Mouse (Mus musculus): ENCODE measurements at regions not wholly inside any gene's neighbourhood (a gene's known extent, or its start where the extent isn't known, plus 50 kb on each side); places are given as distances from the start of the nearest gene placed in this dataset.
A peak's percentile ranks its signal among the peaks of the same experiment; 100 is the strongest.

DNA sequence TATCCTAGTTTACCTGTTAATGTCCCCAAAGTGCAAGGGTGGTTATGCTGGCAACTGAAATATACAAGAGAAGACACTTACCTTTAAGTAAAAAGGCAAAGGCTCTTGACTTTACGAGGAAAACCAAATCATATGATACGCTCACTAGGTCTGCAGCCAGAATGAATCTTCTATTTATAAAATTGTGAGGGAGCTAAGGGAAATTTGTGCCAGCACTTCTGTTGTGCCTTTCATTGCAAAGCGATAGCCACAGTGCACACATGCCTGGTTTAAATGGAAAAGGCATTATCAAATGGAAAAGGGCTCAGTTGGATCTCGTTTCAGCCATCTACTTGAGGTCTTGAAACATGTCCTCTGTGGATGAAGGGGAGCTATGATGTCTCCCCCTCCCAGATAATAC, 236.1 kb upstream of the Atp5g3 start:
- Histone ChIP-seq H3K4me1 (ENCODE audit: control insufficient read depth in 2 of 2, insufficient read depth in 2 of 2, low read length in 2 of 2) (no peaks in the 10 kb centered on the region), H3K27me3 (ENCODE audit: control insufficient read depth, insufficient read depth, low read length) (no peaks in the 10 kb centered on the region), H3K4me3 (ENCODE audit: control insufficient read depth in 1 of 2, insufficient read depth in 1 of 2, low read depth in 1 of 2, low read length in 2 of 2) (no peak overlapping the region), H3K4me2 (ENCODE audit: low read length) (no peak overlapping the region), H3K9me3 (ENCODE audit: control insufficient read depth, low read length) (no peaks in the 10 kb centered on the region), H3K27ac (replicated peaks in 1 of 2; ENCODE audit: control insufficient read depth in 1 of 2, insufficient read depth in 1 of 2, low read depth in 2 of 2, low read length in 2 of 2) (no peak overlapping the region), H3K9ac (ENCODE audit: low read length) (no peak overlapping the region), H3K36me3 (ENCODE audit: control insufficient read depth, insufficient read depth, low read length) (no peaks in the 10 kb centered on the region)
- no peak for ATAC-seq (ENCODE audit: insufficient number of reproducible peaks, insufficient read depth, low FRiP score, low read depth)
- 68% methylated on average over 4 of the region's 4 CpGs for WGBS

DNA sequence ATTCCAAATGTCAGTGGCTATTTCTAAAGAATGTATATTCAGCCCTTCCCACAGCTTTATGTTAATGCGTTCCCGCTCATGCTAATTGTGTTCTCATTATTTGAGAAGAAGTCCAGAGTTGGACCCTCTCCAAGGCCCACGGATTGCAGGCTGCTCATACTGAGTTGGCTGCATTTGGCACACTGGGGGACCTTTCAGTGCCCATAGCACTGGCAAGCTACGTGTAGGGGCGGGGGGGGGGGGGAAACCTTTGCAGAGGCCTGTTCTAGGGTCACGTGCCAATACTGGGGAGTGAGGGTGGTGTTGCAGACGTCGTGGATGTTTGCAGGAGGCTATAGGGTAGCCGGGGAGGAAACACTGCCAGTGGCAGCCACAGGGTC, 225.5 kb upstream of the Atp5g3 start:
- Histone ChIP-seq H3K4me3 (ENCODE audit: control insufficient read depth in 1 of 2, insufficient read depth in 1 of 2, low read depth in 1 of 2, low read length in 2 of 2) (no peak overlapping the region), H3K4me1 (ENCODE audit: control insufficient read depth in 2 of 2, insufficient read depth in 2 of 2, low read length in 2 of 2) (peaks cover 2 to 7% of the 10 kb centered on the region in 2 experiments; a peak in 3 of 4 replicates), H3K9me3 (ENCODE audit: control insufficient read depth, low read length) (no peaks in the 10 kb centered on the region), H3K27me3 (ENCODE audit: control insufficient read depth, insufficient read depth, low read length) (no peaks in the 10 kb centered on the region), H3K27ac (replicated peaks in 1 of 2; ENCODE audit: control insufficient read depth in 1 of 2, insufficient read depth in 1 of 2, low read depth in 2 of 2, low read length in 2 of 2) (no peak overlapping the region), H3K36me3 (ENCODE audit: control insufficient read depth, insufficient read depth, low read length) (no peaks in the 10 kb centered on the region), H3K4me2 (ENCODE audit: low read length) (peak overlapping the region; percentile 14; the same call in 1 of the 2 replicates), H3K9ac (ENCODE audit: low read length) (no peak overlapping the region)
- 22% methylated on average over 9 of the region's 9 CpGs for WGBS
- no peak for ATAC-seq (ENCODE audit: insufficient number of reproducible peaks, insufficient read depth, low FRiP score, low read depth)

DNA sequence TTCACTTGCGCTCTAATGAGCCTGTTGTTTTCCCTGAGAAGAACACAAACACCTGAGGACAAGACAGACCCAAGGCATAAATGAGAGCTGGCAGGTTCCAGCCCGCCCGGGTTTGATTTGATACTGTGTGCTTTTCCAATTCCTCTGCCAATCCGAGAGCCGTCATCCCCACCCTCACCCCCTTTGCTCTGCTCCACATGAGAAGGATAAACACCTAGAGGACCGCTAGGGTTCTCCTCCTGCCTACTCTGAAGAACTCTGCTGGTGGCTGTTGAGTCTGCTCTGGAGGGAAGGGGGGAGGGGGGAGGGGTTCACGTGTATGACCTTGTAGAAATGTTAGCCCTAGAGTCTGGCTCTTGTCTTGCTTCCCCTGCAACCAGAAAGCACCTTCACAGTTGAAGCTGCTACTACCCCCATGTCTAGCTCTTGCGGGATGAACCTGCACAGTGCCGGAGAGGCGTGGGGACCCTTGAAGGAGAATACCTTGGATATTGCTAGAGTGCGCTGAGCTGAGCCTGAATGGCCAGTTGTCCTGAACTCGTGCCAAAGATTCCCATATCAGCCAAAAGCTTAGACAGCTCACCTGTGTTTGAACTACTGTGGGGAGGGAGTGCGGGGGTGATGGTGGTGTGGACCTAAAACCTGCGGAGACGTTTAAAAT, 225.0 kb upstream of the Atp5g3 start:
- Histone ChIP-seq H3K27ac (replicated peaks in 1 of 2; ENCODE audit: control insufficient read depth in 1 of 2, insufficient read depth in 1 of 2, low read depth in 2 of 2, low read length in 2 of 2) (no peak overlapping the region), H3K4me3 (ENCODE audit: control insufficient read depth in 1 of 2, insufficient read depth in 1 of 2, low read depth in 1 of 2, low read length in 2 of 2) (no peak overlapping the region), H3K4me1 (ENCODE audit: control insufficient read depth in 2 of 2, insufficient read depth in 2 of 2, low read length in 2 of 2) (peaks cover 2 to 7% of the 10 kb centered on the region in 2 experiments; a peak in 3 of 4 replicates), H3K36me3 (ENCODE audit: control insufficient read depth, insufficient read depth, low read length) (no peaks in the 10 kb centered on the region), H3K9me3 (ENCODE audit: control insufficient read depth, low read length) (no peaks in the 10 kb centered on the region), H3K27me3 (ENCODE audit: control insufficient read depth, insufficient read depth, low read length) (no peaks in the 10 kb centered on the region), H3K9ac (ENCODE audit: low read length) (no peak overlapping the region), H3K4me2 (ENCODE audit: low read length) (peak overlapping the region; percentile 14; the same call in 1 of the 2 replicates)
- no peak for ATAC-seq (ENCODE audit: insufficient number of reproducible peaks, insufficient read depth, low FRiP score, low read depth)
- 44% methylated on average over 15 of the region's 15 CpGs for WGBS

DNA sequence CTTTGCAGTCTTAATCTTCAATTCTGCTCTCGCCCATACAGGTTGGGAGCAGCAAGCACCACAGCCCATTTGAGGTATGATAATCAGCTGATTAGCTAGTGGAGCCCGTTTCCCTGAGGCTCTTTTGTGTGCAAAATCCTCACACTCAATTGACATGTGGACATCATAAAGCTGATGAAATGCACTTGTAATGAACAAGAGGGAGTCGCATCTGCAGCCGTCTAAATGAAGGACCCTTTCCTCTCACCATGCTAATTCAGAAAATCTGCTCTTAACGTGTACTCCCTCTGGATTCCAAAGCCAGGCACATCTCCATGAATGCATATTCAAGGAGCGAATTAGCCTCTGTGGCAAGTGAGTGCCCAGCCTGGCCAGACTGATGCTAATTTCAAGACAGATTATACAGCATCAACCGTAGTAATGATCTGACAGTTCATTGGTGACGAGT, 219.0 kb upstream of the Atp5g3 start:
- H3K4me3 ChIP-seq (ENCODE audit: control insufficient read depth in 1 of 2, insufficient read depth in 1 of 2, low read depth in 1 of 2, low read length in 2 of 2), result peak overlapping the region in 1 of 2 experiments; percentile 27; a peak in 1 of 4 replicates
- no peaks in the 10 kb centered on the region for H3K36me3 ChIP-seq (ENCODE audit: control insufficient read depth, insufficient read depth, low read length)
- no peak overlapping the region for H3K9ac ChIP-seq (ENCODE audit: low read length)
- peaks cover 0 to 4% of the 10 kb centered on the region in 2 experiments; a peak in 1 of 4 replicates for H3K4me1 ChIP-seq (ENCODE audit: control insufficient read depth in 2 of 2, insufficient read depth in 2 of 2, low read length in 2 of 2)
- 0 out of 2 replicates have a peak, but pooled peaks cover 8% of the 10 kb centered on the region for H3K27me3 ChIP-seq (ENCODE audit: control insufficient read depth, insufficient read depth, low read length)
- ATAC-seq (ENCODE audit: insufficient number of reproducible peaks, insufficient read depth, low FRiP score, low read depth), result no peak
- no peak overlapping the region for H3K27ac ChIP-seq (replicated peaks in 1 of 2; ENCODE audit: control insufficient read depth in 1 of 2, insufficient read depth in 1 of 2, low read depth in 2 of 2, low read length in 2 of 2)
- 21% methylated on average over 8 of the region's 8 CpGs for WGBS
- peak overlapping the region; percentile 67 for H3K4me2 ChIP-seq (ENCODE audit: low read length)
- H3K9me3 ChIP-seq (ENCODE audit: control insufficient read depth, low read length), result no peaks in the 10 kb centered on the region

DNA sequence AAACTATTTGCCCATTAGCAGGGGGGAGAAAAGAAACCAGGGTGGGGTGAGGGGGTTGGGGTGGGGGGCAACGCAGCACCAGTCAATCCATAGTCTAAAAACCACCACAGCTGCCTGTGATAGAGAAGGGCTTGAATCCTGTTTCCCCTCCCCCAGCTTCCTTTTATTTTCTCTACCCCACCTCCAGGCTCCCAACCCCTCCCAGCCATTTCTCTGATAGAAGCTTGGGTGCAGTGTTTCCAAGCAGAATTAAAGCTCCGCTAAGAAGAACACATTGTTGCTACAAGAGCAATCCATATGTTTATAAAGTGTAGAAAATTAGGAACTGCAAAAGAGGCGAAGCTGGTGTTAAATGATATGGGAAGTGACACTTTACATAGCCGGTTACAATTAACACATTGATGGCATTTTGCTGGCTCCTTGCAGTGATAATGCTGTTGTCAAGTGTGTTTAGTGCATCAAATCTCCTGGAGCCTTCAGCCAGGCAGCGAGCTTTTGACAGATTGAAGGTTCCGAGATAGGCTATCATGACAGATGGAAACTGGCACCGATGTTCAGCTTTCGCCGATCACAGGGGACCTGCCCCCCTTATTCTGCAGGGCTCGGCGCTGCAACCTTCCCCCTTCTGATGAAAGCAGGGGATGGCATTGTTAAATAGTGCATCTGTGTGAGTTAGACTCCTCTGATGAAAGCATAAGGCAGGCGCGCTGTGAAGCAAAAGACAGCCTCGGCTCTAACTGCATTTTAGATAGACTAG, 217.8 kb upstream of the Atp5g3 start:
- Histone ChIP-seq H3K9ac (ENCODE audit: low read length) (peak overlapping the region; percentile 12; the same call in 1 of the 2 replicates), H3K9me3 (ENCODE audit: control insufficient read depth, low read length) (no peaks in the 10 kb centered on the region), H3K4me3 (ENCODE audit: control insufficient read depth in 1 of 2, insufficient read depth in 1 of 2, low read depth in 1 of 2, low read length in 2 of 2) (peak overlapping the region; percentile 15 to 27), H3K27ac (replicated peaks in 1 of 2; ENCODE audit: control insufficient read depth in 1 of 2, insufficient read depth in 1 of 2, low read depth in 2 of 2, low read length in 2 of 2) (no peak overlapping the region), H3K4me2 (ENCODE audit: low read length) (peak overlapping the region; percentile 67), H3K4me1 (ENCODE audit: control insufficient read depth in 2 of 2, insufficient read depth in 2 of 2, low read length in 2 of 2) (peaks cover 0 to 6% of the 10 kb centered on the region in 2 experiments; a peak in 1 of 4 replicates), H3K27me3 (ENCODE audit: control insufficient read depth, insufficient read depth, low read length) (0 out of 2 replicates have a peak, but pooled peaks cover 8% of the 10 kb centered on the region), H3K36me3 (ENCODE audit: control insufficient read depth, insufficient read depth, low read length) (no peaks in the 10 kb centered on the region)
- under 1% methylated on average over 14 of the region's 14 CpGs for WGBS
- no peak for ATAC-seq (ENCODE audit: insufficient number of reproducible peaks, insufficient read depth, low FRiP score, low read depth)

DNA sequence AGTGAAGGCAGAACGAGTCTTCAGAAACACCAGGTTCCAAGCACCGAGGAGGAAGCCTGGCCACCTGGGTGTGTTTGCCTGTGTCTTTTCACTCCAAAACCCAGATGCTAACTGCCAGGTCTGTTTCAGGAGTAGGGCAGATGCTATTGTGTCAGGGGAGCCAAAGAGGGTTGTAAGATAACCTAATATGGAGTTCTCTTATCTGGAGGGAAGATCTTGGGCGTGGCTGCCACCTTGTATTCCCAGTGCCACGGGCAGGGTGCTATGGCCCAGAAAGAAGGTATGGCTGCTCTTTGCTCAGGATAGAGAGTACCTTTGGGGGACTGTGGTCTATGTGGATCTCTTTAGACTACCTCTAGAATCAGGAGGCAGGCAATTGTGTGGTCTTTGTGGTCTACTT, 216.0 kb upstream of the Atp5g3 start:
- no peak overlapping the region for H3K27ac ChIP-seq (replicated peaks in 1 of 2; ENCODE audit: control insufficient read depth in 1 of 2, insufficient read depth in 1 of 2, low read depth in 2 of 2, low read length in 2 of 2)
- no peak for ATAC-seq (ENCODE audit: insufficient number of reproducible peaks, insufficient read depth, low FRiP score, low read depth)
- H3K36me3 ChIP-seq (ENCODE audit: control insufficient read depth, insufficient read depth, low read length), result no peaks in the 10 kb centered on the region
- no peak overlapping the region for H3K9ac ChIP-seq (ENCODE audit: low read length)
- H3K4me2 ChIP-seq (ENCODE audit: low read length), result no peak overlapping the region
- H3K4me1 ChIP-seq (ENCODE audit: control insufficient read depth in 2 of 2, insufficient read depth in 2 of 2, low read length in 2 of 2), result peaks cover 0 to 6% of the 10 kb centered on the region in 2 experiments; a peak in 1 of 4 replicates
- H3K27me3 ChIP-seq (ENCODE audit: control insufficient read depth, insufficient read depth, low read length), result 0 out of 2 replicates have a peak, but pooled peaks cover 8% of the 10 kb centered on the region
- H3K9me3 ChIP-seq (ENCODE audit: control insufficient read depth, low read length), result no peaks in the 10 kb centered on the region
- H3K4me3 ChIP-seq (ENCODE audit: control insufficient read depth in 1 of 2, insufficient read depth in 1 of 2, low read depth in 1 of 2, low read length in 2 of 2), result no peak overlapping the region
- 72% methylated on average over 4 of the region's 4 CpGs for WGBS

DNA sequence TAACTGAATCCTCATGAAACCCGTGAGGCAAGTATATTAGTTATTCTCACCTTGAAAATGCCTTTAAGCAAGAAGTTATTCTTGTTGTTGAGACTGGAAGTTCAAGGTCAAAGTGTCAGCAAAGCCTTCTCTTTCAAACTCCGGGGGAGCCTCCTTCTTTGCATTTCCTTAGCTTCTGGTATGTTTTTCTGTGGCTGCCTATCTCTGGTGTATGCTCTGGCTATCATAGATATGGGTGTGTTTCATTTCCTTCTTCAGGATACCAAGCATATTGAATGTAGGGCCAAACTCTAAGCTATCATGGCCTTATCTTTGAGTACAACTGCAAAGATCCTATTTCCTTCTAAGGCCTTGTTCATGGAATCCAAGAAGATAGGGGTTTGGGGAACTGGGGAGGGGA, 213.1 kb upstream of the Atp5g3 start:
- no peak overlapping the region for H3K27ac ChIP-seq (replicated peaks in 1 of 2; ENCODE audit: control insufficient read depth in 1 of 2, insufficient read depth in 1 of 2, low read depth in 2 of 2, low read length in 2 of 2)
- no peak overlapping the region for H3K9ac ChIP-seq (ENCODE audit: low read length)
- ATAC-seq (ENCODE audit: insufficient number of reproducible peaks, insufficient read depth, low FRiP score, low read depth), result no peak

More for the DNA sequence above, 213.1 kb upstream of the Atp5g3 start:
- Histone ChIP-seq H3K4me2 (ENCODE audit: low read length) (no peak overlapping the region), H3K4me3 (ENCODE audit: control insufficient read depth in 1 of 2, insufficient read depth in 1 of 2, low read depth in 1 of 2, low read length in 2 of 2) (no peak overlapping the region), H3K27me3 (ENCODE audit: control insufficient read depth, insufficient read depth, low read length) (no peaks in the 10 kb centered on the region), H3K4me1 (ENCODE audit: control insufficient read depth in 2 of 2, insufficient read depth in 2 of 2, low read length in 2 of 2) (peaks cover 3 to 6% of the 10 kb centered on the region in 2 experiments; a peak in 2 of 4 replicates), H3K36me3 (ENCODE audit: control insufficient read depth, insufficient read depth, low read length) (no peaks in the 10 kb centered on the region), H3K9me3 (ENCODE audit: control insufficient read depth, low read length) (no peaks in the 10 kb centered on the region)
- WGBS, result 49% methylated on average over 2 of the region's 2 CpGs

Data from heart, embryonic 14.5 days (tissue).